Mouse (Mus musculus): ENCODE measurements around the gene Tcea2.

The Tcea2 gene

DNA sequence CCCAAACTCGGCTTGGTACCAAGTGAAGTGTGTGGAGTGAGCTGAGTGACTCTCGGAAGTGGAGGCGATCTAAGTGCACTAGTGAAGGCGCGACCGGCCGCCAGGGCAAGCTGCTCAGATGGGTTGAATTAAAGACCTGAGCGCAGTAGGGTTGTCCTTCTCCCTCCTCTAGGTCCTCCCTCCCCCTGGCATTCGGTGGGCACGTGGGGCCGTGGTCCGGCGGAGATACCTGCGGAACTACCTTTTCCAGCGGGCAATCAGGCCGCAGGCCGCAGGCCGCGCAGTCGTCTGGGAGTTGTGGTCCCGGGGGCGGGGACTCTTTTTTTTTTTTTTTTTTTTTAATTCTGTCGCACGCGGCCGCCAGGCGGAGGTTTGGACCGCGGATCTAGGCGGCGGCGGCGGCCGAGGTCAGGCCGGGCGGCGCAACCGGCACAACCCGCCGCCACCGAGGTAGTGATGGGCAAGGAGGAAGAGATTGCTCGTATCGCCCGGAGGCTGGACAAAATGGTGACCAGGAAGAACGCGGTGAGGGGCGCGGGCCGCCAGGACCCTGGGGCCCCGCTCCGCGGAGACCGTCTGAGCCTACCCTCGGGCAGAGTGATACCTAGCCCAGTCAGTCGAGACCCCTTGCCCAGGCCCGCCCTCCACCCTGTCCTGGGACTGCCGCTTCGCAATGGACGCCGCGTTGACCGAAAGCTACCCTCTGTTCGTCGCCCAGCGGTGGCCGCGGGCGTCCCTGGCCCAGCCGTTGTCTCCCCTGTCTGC is at the start of gene Tcea2:
Gene Tcea2, plus strand, starts transcription at position 360 of the 765 bp plus-strand sequence.
- peak; percentile 88 for DNase-seq (ENCODE audit: inconsistent ontology term)

DNA sequence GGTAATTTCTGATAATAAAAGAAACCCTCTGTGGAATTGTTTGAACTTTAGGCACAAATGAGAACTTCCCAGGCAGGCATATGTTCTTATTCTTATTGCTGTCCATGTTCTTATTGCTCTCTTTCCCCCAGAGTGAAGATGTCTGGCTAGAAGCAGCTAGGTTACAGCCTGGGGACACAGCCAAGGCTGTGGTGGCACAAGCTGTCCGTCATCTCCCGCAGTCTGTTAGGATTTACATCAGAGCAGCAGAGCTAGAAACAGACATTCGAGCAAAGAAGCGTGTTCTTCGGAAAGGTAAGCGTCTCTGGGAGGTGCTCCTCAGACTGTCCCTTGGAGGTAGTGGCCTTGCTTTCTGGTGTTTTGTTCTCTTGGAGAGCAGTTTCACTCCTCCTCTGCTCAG is 47.5 kb upstream of the Tcea2 start:
- no peak for DNase-seq (ENCODE audit: inconsistent ontology term)

DNA sequence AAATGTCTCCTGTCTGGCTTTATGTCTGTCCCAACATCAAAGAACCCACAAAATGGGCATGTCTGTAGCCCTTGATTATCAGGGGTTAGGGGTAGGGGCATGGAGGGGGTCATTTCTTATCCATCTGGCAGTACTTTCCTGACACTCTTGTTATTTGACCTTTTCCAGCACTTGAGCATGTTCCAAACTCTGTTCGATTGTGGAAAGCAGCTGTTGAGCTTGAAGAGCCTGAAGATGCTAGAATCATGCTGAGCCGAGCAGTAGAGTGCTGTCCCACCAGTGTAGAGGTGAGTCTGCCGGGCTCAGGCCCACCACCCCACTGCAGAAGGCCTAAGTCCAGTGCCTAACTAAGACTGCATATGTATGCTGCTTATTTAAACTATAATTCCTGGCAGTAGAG is 44.2 kb upstream of the Tcea2 start:
- no peak for DNase-seq (ENCODE audit: inconsistent ontology term)

DNA sequence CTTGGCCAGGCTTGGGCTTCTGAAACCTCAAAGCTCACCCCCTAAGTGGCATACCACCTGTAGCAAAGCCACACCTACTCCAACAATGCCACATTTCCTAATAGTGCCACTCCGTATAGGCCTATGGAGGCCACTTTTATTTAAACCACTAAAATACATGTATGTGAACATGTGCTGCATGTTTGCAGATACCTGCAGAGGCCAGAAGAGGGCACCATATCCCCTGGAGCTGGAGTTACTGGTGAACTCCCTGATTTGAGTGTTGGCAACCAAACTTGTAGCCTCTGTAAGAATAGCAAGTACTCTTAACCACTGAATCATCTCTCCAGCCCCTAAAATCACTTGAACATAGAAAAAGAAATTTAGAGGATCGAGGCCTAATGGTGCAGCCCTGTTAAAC is 35.7 kb upstream of the Tcea2 start:
- peak; percentile 17 for DNase-seq (ENCODE audit: inconsistent ontology term)

DNA sequence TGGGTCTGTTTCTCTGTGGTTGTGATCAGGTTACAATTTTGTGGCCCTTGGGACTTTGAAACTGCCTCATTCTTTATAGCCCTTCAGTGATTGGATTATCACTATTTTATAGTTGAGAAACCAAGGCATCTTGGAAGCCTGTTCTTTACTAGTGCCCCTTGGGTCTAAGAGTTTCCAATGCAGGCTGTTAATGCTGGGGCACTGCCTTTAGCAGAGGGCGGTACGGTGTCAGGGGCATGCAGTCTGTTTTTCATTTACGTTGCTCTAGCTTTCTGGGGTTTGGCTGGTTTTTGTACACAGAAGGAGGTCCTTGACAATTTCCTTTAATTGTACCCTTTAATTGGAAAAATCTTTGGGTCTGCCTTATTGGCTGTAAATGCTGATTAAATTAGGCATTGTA is 34.4 kb upstream of the Tcea2 start:
- DNase-seq (ENCODE audit: inconsistent ontology term) = no peak

DNA sequence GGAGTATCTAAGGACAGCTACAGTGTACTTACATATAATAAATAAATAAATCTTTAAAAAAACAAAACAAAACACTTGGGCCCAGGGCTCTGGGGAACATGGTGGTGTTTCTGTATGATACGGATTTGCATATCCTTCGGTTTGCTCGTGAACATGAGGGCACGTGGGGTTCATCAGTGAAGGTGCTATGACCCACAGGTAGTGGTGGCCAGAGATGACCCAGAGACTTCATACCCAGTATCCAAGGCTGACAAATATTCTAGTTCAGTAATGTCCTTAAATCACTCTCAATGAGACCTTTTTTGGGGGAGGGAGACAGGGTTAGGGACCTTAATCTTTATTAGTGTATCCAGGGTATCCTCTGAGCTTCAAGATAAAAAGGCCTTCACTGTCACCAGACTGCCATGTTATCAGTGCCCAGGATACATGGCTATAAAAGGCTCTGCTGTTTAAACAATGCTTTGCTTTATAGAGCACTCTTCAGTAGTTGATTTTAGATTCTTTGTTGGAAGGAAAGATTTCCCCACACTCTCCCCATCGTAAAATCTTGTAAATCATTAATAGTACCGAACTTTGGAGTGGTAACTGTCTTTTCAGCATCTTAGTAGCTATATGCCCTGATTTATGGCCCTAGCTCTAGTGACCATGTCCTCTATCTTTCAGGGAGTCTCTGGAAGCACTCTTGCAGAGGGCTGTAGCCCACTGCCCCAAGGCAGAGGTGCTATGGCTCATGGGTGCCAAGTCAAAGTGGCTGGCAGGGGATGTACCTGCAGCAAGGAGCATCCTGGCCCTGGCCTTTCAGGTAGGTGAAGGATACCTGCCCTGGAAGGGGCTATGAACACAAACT is 33.3 kb upstream of the Tcea2 start:
- DNase-seq (ENCODE audit: inconsistent ontology term) = no peak

DNA sequence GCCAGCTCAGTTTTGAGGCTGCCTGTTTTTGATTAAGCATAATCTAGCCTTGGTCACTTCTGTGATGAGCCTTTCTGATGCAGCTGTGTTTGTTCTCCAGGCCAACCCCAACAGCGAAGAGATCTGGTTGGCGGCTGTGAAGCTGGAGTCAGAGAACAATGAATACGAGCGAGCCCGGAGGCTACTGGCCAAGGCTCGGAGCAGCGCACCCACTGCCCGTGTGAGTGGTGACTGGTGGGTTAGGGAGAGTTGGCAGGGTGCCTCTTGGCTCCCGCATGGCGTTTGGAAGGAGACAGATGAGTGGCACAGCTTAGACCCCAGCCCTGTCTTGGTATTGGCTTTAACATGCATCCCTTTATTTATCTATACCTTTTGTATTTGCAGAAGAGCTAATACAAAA is 31.2 kb upstream of the Tcea2 start:
- DNase-seq (ENCODE audit: inconsistent ontology term) = no peak

DNA sequence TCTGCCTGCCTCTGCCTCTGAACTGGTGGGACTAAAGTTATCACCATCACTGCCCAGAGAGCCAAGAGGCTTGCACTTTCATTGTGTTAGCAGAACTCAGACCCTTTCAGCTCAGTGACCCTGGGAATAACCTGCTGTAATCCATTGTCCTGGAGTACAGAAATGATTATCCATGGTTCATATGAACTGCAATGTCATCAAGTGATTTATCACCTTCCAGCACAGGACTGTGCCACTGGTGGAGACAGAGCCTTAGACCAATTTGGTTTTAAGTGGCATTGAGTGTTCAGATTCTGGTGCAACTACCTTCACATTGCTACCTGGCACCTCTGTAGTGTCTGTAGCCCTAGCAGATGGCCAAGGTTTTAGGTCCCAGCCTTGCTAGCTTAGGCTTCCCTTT is 27.0 kb upstream of the Tcea2 start:
- DNase-seq (ENCODE audit: inconsistent ontology term) = no peak

DNA sequence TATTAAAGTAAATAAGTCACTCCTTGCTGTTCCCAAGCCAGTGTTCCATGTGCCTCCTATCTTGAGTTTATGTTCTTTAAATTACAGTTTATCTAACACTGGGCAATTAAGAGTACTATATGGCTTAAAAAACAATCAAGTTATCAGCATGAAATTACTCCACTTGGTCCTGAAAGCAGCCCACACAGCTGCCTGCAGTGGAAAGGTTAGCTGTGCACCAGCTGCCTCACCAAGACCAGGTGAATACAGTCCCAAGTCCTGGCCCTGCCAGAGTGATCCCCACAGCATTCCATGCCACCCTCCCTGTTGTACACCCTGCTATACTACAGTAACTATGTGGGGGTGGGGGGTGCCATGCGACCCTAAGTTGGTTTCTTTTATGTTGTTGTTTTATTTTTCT is 26.6 kb upstream of the Tcea2 start:
- no peak for DNase-seq (ENCODE audit: inconsistent ontology term)

DNA sequence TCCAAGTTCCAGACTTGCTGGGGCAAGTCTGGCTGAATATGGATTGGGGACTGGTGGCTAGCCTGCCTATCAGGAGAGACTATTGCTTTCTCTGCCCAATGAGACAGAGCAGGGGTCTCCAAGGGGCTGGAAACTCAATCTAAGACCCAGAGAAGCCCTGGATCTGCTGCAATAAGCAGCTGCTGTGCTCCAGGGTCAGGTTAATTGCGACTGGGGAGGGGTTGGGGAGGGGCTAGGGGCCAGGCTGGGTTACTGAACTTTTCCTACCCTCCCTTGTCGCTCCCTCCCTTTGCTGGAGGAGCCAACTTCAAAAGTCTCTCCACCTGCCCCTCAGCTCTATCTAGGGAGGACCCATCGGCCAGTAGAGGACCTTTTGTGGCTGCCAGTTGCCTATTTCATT is 23.4 kb upstream of the Tcea2 start, which contains the start of gene Gm29797:
Gene Gm29797, plus strand, starts transcription at position 301 of the 400 bp plus-strand sequence.
- no peak for DNase-seq (ENCODE audit: inconsistent ontology term)

DNA sequence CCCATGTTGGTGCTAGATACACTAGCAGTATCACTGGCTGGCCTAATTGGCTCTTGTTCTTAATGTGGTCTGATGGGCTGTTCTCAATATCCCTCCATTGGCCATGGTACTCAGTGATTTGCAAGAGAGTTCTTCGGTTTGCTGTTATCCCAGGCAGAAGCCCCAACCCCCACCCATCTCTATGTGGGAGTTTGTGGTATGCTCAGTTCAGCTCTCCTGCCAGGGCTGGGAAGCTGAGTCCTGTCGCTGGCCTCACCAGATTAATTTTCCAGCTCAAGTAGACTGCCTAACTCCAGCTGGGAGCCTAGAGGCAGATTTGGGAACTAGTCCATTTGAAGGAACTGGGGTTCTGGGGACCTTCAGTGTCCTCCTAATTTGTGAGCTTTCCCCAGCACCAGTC is 22.7 kb upstream of the Tcea2 start:
- DNase-seq (ENCODE audit: inconsistent ontology term) = peak; percentile 61

DNA sequence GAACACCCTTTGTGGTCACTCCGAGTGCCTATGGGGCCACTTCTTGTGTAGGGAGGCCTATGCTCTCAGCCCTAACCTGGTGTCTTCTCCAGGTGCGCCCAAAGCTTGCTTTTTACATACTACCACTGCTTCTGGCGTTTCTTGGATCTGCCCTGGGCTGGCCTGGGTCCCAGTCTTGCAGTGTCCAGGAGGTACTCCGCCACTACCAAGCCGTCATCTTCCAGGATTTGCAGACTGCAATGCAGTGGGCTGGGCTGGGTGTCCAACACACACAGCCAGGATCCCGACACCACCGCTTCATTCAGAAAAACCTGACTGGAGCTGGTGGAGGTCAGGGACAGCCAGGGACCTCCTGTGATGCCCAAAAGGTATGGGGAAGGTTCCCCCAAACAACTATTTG is 21.6 kb upstream of the Tcea2 start:
- DNase-seq (ENCODE audit: inconsistent ontology term) = no peak

DNA sequence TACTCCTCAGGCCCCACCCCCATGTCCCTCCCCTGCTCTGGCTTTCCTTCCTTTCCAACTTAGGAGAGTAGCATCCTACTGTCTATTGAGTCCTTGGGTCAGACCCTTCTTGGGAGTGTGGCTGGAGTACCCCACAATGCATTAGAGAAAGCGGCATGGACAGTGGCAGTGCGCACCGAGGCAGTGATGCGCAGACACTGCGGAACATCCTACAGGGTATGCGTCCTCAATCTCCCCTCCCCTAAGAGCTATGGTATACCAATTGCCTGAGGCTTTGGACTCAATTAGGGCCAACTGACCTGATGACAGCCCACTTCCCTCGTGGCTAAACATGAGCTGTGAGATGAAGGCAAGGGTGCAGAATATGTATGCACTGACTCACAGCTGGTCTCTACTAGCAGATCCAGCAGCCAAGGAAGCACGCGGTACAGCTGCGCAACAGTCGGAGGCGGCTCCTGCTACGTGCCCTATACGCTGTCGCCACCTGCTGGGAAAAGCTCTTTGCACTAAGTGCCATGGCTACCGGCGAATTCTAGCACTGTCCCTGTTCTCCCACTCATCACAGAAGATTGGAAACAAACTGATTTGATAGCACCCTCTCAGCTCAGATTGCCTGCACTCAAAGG is 21.1 kb upstream of the Tcea2 start:
- no peak for DNase-seq (ENCODE audit: inconsistent ontology term)

DNA sequence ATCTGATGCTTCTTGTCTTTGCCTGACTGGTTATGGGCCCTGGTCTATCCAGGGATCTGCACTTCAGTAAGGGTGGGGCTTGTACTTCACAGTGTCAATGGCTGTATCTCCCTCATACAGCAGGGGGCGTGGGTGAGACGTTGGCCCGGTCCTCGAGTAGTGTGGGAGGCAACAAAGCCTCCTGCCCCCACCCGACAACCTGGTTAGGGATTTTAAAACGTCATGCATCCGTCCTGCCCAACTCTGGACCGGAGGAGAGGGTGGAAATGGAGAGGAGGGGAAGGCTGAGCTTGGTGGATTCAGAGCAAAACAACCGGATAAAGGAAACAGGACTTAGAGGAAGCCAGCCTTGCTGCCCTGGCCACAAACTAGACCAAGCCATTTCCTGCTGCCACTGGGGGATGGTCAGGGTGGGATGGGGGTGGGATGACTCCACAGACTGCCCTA is 20.5 kb upstream of the Tcea2 start:
- peak; percentile 64 for DNase-seq (ENCODE audit: inconsistent ontology term)

DNA sequence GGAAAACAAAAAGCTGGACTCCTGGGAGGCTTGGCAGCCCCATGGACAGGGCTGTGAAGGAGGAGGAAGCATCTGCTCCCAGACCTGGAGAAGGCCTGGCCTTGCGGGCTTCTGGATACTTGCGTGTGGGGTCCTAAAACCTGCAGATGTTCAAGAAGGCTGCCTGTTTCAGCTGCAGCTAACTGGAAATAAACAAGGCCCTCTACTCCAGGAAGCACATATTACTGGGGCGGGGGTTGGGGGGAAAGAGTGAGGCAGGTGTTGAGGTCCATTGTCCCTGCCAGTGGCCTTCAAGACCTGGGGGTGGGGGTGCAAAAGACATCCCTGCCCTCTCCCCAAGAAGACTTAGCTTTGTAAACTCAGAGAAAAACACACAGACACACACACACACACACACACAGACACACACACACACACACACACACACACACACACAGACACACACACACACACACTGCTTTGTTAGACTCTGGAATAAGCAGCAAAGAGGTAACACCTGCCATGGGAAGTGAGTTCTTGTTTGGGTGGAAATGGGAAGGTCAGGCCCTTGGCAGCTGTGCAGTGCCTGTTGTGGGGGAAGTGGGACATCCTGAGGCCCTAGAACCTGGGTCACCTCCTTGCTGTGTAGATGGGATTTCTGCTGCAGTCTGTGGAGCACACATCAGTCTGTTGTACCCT is 17.4 kb upstream of the Tcea2 start:
- DNase-seq (ENCODE audit: inconsistent ontology term) = no peak

DNA sequence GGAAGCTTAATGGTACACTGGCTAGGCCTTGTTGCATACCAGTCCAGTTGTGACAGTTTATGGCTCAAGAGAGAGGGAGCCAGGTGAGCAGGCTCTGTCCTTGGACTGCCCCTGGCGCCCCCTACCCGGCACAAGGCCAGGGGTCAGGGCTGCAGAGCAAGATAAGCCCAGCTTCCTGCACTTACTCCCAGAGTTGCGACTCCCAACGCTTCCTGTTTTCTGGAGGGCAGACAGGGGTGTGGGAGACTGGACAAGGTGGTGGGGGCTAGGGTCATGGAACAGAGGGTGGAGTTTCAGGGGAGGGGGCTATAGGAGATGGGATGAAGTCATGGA is 16.8 kb upstream of the Tcea2 start:
- no peak for DNase-seq (ENCODE audit: inconsistent ontology term)

DNA sequence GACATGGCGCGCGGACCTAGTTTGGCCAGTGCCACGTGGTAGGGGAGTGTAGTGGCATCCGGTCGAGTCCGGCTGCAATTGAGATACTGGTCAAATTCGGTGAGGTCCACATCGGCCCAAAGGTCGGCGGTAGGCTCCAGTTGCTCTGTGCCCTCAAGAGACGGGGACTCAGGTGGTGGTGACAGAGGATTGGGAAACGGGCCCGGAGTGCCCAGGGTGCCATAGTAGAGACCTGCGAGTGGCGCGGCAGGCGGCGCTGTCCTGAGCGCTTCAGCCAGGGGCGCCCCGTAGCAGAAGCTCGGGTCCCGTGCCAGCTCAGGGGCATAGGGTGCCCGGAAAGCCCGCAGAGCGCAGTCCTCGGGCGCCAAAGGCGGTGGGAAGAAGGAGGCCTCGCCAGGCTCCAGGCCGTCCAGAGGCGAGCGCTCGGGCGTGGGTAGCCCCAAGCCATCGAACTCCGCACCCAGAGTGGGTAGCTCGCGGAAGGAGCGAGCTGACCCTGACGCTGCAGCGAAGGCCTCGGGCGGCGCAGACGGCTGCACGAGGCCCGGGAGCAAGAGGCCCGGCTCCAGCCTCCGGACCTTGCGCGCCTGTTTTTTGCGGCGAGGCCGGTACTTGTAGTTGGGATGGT is 9.7 kb upstream of the Tcea2 start:
- DNase-seq (ENCODE audit: inconsistent ontology term) = no peak

DNA sequence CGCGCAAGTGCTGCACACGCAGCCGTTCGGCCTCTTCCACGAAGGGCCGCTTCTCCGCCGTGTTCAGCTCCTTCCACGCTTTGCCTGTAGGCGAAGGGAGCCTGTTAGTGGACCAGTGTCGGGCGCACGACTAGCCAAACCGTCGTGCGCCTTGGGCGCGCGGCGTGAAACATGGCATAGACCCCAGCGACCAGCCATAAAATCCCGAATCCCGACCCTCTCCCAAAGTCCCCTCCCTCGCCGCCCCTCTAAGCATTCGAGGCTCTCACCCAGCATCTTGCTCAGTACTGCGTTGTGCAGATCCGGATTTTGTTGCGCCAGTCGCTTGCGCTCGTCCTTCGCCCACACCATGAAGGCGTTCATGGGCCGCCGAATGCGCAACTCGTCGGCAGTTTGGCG is 9.2 kb upstream of the Tcea2 start:
- peak; percentile 36 for DNase-seq (ENCODE audit: inconsistent ontology term)

DNA sequence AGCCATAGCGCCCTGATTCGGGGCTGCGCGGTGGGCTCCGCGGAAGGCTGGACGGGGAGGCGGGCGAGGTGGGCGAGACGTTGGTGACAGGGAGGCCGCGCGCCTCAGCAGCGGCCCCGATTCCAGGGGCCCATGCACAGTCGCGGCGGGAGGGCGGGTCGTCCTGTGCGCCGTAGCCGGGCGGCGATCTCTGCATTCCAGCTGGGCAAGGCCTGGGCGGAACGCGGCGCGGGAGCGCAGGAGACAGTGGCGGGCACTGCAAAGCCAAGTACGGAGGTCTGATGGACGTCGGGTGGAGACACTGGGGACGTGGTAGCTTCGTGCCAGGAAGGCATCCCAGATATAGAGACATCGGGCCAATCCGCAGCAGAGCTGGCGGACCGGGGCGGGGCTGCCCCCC is 8.8 kb upstream of the Tcea2 start, which contains the start of gene Sox18:
Gene Sox18, minus strand, starts transcription at position 315 of the 400 bp plus-strand sequence.
- DNase-seq (ENCODE audit: inconsistent ontology term) = no peak

DNA sequence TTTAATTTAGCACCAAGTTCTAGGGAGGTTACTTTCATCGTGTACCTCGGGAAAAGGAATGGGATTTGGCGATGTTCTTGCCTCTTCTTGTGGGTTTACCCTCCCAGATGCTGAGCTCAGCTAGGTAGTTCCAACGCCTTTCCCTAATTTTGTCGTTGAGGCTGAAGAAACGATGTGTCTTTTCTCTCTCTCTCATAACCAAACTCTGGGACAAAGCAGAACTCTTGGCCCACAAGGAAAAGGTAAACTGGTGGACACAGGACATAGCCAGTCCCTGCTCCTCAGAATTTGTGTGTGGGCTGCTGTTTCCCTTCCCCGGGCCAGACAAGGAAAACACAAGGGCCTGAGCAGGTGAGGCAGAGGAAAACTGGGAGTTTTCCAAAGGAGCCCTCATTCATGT is 8.1 kb upstream of the Tcea2 start:
- DNase-seq (ENCODE audit: inconsistent ontology term) = no peak

DNA sequence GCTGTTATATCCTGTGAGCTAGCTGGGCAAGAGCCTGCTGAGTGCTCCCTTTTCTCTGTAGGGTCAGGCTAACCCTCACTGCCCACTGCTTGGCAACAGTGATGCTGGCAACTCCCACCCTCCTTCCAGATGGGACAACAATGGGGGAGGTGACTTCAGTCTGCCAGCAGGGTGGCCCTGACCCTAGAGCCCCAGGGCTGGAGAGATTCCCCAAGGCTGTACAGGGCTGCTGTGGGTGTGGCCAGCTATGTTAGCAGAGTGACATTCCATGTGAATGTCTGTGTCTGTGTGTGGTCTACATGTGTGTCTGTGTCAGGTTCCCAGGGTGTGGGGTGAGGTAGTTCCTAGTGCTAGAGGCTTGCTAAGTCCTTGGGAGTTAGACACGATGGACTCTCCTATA is 6.6 kb upstream of the Tcea2 start:
- DNase-seq (ENCODE audit: inconsistent ontology term) = peak; percentile 35

DNA sequence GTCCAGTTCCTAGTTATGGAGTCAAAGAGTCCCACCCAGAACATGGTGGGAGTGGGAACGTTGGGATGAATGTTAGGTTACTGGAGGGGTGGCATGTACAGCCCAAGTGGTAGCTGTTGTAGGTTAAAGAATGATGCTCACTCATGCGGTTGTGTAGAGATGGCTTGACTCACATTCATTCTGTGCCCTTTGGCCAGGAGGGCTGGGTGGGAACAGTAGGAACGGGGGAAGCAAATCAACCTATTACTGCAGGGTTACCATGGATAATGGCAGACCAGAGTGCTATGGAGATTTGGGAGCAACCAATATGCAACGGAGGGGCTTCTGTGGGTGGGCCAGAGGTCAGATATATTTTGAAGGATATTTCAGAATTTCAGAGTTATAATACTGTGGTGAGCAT is 5.2 kb upstream of the Tcea2 start:
- no peak for DNase-seq (ENCODE audit: inconsistent ontology term)

Data from Muller cell, postnatal 12 days (primary cell).